Comparison of ENCODE assay signal across 9 mouse cellular contexts in the genomic region with DNA sequence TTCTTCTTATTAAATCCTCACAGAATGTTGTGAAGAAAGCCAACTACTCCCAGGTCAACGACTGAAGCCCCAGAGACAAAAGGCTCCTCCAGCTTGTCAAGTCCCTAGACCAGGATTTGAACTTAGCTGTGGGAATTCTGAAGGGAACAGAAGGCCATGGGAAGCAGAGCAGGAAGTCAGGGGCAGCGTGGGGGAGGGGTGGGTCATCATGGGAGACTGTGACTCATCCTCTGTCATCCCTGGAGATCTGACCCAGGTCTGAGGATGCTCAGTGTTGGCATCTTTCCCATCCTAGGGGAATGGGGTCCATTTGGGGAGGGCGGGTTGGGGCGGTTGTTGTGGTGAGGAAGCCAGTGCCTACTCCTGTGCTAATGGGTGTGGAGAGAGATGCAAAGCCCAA. TPM values are rescaled to one million over a fixed set of nuclear protein-coding genes. Genes with fewer than 3 reads are reported as not detected.
DNase-seq lines count a peak whose midpoint lies in the region; ATAC-seq lines count a peak whose summit lies in the region.
"Had no signal": no experiment of that assay in that cellular context is flagged by ENCODE, and none has a peak within 500 bp of the region (broad histone marks: within the 10 kb centered on the region; RNA-seq: fewer than 3 reads in every experiment).

No protein-coding gene starts in this region.

- peak overlapping the region; percentile 35; the same call in 1 of the 2 replicates for H3K4me3 ChIP-seq in intestine, embryonic 16.5 days (ENCODE audit: low read length)
- no peak overlapping the region for H3K4me3 ChIP-seq in stomach, embryonic 14.5 days (ENCODE audit: low read depth, low read length)

- no peaks in the 10 kb centered on the region; the same call in 1 of the 2 replicates for H3K36me3 ChIP-seq in intestine, embryonic 16.5 days (ENCODE audit: control insufficient read depth, insufficient read depth, low read length)
- no peaks in the 10 kb centered on the region; the same call in none of the 2 replicates for H3K36me3 ChIP-seq in stomach, embryonic 14.5 days (ENCODE audit: control insufficient read depth, insufficient read depth, low read length)

- peaks cover 24% of the 10 kb centered on the region for H3K4me1 ChIP-seq in intestine, embryonic 16.5 days (ENCODE audit: control insufficient read depth, insufficient read depth, low read length)
- peaks cover 17% of the 10 kb centered on the region for H3K4me1 ChIP-seq in stomach, embryonic 14.5 days (ENCODE audit: control insufficient read depth, insufficient read depth, low read length)

- peak overlapping the region; percentile 57 for H3K4me2 ChIP-seq in intestine, embryonic 16.5 days (ENCODE audit: low read depth, low read length)
- H3K4me2 ChIP-seq in stomach, embryonic 14.5 days (replicated peaks; ENCODE audit: low read depth, low read length): peak overlapping the region; percentile 50

- peak; percentile 10 to 46 for DNase-seq in adrenal gland, adult (ENCODE audit: inconsistent age in 2 of 2, low spot score in 1 of 2)
- DNase-seq in adrenal gland, adult 8-10 months: no peak
- DNase-seq in lung, postnatal 10 days: peak; percentile 46
- DNase-seq in lung, postnatal 36 days: no peak

- 53% methylated on average over 4 of the region's 4 CpGs for WGBS in intestine, embryonic 16.5 days
- WGBS in stomach, embryonic 14.5 days: 35% methylated on average over 4 of the region's 4 CpGs

- ATAC-seq in intestine, embryonic 16.5 days: no peak
- no peak for ATAC-seq in stomach, embryonic 14.5 days (ENCODE audit: insufficient number of reproducible peaks, insufficient read depth, low FRiP score, low read depth)
- no peak for ATAC-seq in activated CD4-positive, CD25-positive, alpha-beta regulatory T cell, adult 4 months
- no peak for ATAC-seq in erythroblast, adult 5-6 weeks (replicated peaks; ENCODE audit: low FRiP score, poor library complexity, severe bottlenecking)

- no peak overlapping the region for H3K27ac ChIP-seq in intestine, embryonic 16.5 days (ENCODE audit: low read length)
- no peak overlapping the region for H3K27ac ChIP-seq in stomach, embryonic 14.5 days (ENCODE audit: low read length)
- H3K27ac ChIP-seq: liver, embryonic 14.5 days had no signal

- H3K9ac ChIP-seq in intestine, embryonic 16.5 days (ENCODE audit: low read depth, low read length): no peak overlapping the region
- H3K9ac ChIP-seq in stomach, embryonic 14.5 days (replicated peaks; ENCODE audit: low read depth, low read length): no peak overlapping the region
- H3K9ac ChIP-seq: liver, embryonic 14.5 days had no signal

- no peaks in the 10 kb centered on the region for H3K9me3 ChIP-seq in intestine, embryonic 16.5 days (ENCODE audit: control insufficient read depth, low read length)
- no peaks in the 10 kb centered on the region for H3K9me3 ChIP-seq in stomach, embryonic 14.5 days (ENCODE audit: control insufficient read depth, low read depth, low read length)

- no peaks in the 10 kb centered on the region for H3K27me3 ChIP-seq in intestine, embryonic 16.5 days (replicated peaks; ENCODE audit: control insufficient read depth, insufficient read depth, low read length)
- no peaks in the 10 kb centered on the region for H3K27me3 ChIP-seq in stomach, embryonic 14.5 days (ENCODE audit: control insufficient read depth, insufficient read depth, low read length)

RNA-seq across cellular contexts. Expression of a gene that starts 6.4 kb away (rescaled TPM):
- total RNA-seq in adrenal gland, adult 8-10 months (2022): 10 to 100 TPM; 16.4 to 34.0 (median 19.9) TPM
- polyA plus RNA-seq in intestine, embryonic 16.5 days (2015; fragmentation: Nextera tagmentation; extraction: Ambion mirVana): 24.4 and 26.1 TPM in 2 replicates
- polyA plus RNA-seq in stomach, embryonic 14.5 days (2014; fragmentation: Nextera tagmentation; extraction: Ambion mirVana): 18.8 and 19.2 TPM in 2 replicates
- polyA plus RNA-seq in activated CD4-positive, CD25-positive, alpha-beta regulatory T cell, adult 4 months (2017; shearing (Covaris generic)): not detected
- 0.63 TPM in 1 of 2 replicates, not detected in the other for total RNA-seq in erythroblast, adult 5-6 weeks (2015; ENCODE audit: low replicate concordance)
- total RNA-seq in erythroblast, adult 5-6 weeks (2017; ENCODE audit: low replicate concordance): not detected in 2 replicates

RNA-seq across cellular contexts. Expression of a gene that starts 14.6 kb away (rescaled TPM):
- total RNA-seq in adrenal gland, adult 8-10 months (2022): 1 to 10 TPM; 3.2 to 6.3 (median 5.3) TPM
- 2.9 and 4.6 TPM in 2 replicates for polyA plus RNA-seq in intestine, embryonic 16.5 days (2015; fragmentation: Nextera tagmentation; extraction: Ambion mirVana)
- 5.3 and 5.8 TPM in 2 replicates for polyA plus RNA-seq in stomach, embryonic 14.5 days (2014; fragmentation: Nextera tagmentation; extraction: Ambion mirVana)
- under 1 TPM in 1 of 2 experiments, not detected in 1; 0.73 TPM for polyA plus RNA-seq in activated CD4-positive, CD25-positive, alpha-beta regulatory T cell, adult 4 months (2017; shearing (Covaris generic))
- total RNA-seq in erythroblast, adult 5-6 weeks (2015; ENCODE audit: low replicate concordance): not detected in 2 replicates
- 0.28 TPM in 1 of 2 replicates, not detected in the other for total RNA-seq in erythroblast, adult 5-6 weeks (2017; ENCODE audit: low replicate concordance)

RNA-seq across cellular contexts. Expression of a gene that starts 14.6 kb away (rescaled TPM):
- 1 to 10 TPM; 1.2 to 2.6 (median 1.9) TPM for total RNA-seq in adrenal gland, adult 8-10 months (2022)
- 1.9 and 2.4 TPM in 2 replicates for polyA plus RNA-seq in intestine, embryonic 16.5 days (2015; fragmentation: Nextera tagmentation; extraction: Ambion mirVana)
- polyA plus RNA-seq in stomach, embryonic 14.5 days (2014; fragmentation: Nextera tagmentation; extraction: Ambion mirVana): 0.77 and 1.2 TPM in 2 replicates
- not detected for polyA plus RNA-seq in activated CD4-positive, CD25-positive, alpha-beta regulatory T cell, adult 4 months (2017; shearing (Covaris generic))
- not detected in 2 replicates for total RNA-seq in erythroblast, adult 5-6 weeks (2015; ENCODE audit: low replicate concordance)
- total RNA-seq in erythroblast, adult 5-6 weeks (2017; ENCODE audit: low replicate concordance): not detected in 2 replicates

RNA-seq across cellular contexts. Expression of a gene that starts 16.4 kb away (rescaled TPM):
- 10 to 100 TPM; 24.9 to 32.3 (median 28.0) TPM for total RNA-seq in adrenal gland, adult 8-10 months (2022)
- 8.2 and 8.8 TPM in 2 replicates for polyA plus RNA-seq in intestine, embryonic 16.5 days (2015; fragmentation: Nextera tagmentation; extraction: Ambion mirVana)
- polyA plus RNA-seq in stomach, embryonic 14.5 days (2014; fragmentation: Nextera tagmentation; extraction: Ambion mirVana): 13.6 and 16.5 TPM in 2 replicates
- polyA plus RNA-seq in activated CD4-positive, CD25-positive, alpha-beta regulatory T cell, adult 4 months (2017; shearing (Covaris generic)): 1 to 10 TPM; 1.3 to 2.4 TPM
- 0.77 and 5.2 TPM in 2 replicates for total RNA-seq in erythroblast, adult 5-6 weeks (2015; ENCODE audit: low replicate concordance)
- total RNA-seq in erythroblast, adult 5-6 weeks (2017; ENCODE audit: low replicate concordance): 19.2 and 25.0 TPM in 2 replicates

RNA-seq across cellular contexts. Expression of a gene that starts 20.3 kb away (rescaled TPM):
- 100 to 1,000 TPM; 100 to 106 (median 105) TPM for total RNA-seq in adrenal gland, adult 8-10 months (2022)
- polyA plus RNA-seq in intestine, embryonic 16.5 days (2015; fragmentation: Nextera tagmentation; extraction: Ambion mirVana): 94.4 and 95.5 TPM in 2 replicates
- polyA plus RNA-seq in stomach, embryonic 14.5 days (2014; fragmentation: Nextera tagmentation; extraction: Ambion mirVana): 91.3 and 99.6 TPM in 2 replicates
- 10 to 100 TPM; 21.2 to 31.7 TPM for polyA plus RNA-seq in activated CD4-positive, CD25-positive, alpha-beta regulatory T cell, adult 4 months (2017; shearing (Covaris generic))
- total RNA-seq in erythroblast, adult 5-6 weeks (2015; ENCODE audit: low replicate concordance): 7.1 and 18.8 TPM in 2 replicates
- 18.3 and 42.2 TPM in 2 replicates for total RNA-seq in erythroblast, adult 5-6 weeks (2017; ENCODE audit: low replicate concordance)

Comparison
In these comparisons a context has a peak if more than half of its experiments do, and no peak if none do; other contexts are left out.
1. DNase-seq: peak in adrenal gland, adult (2 of 2) and lung, postnatal 10 days (single experiment); none in adrenal gland, adult 8-10 months (single experiment) and lung, postnatal 36 days (single experiment).
2. RNA of a gene that starts 6.4 kb away (polyA plus RNA-seq): 24.4 to 26.1 TPM in intestine, embryonic 16.5 days and 18.8 to 19.2 TPM in stomach, embryonic 14.5 days; not detected in activated CD4-positive, CD25-positive, alpha-beta regulatory T cell, adult 4 months; every median in the first group is over 10 times any median in the second.